Mouse (Mus musculus): Measurements from ENCODE around the gene Tomm6.
A peak's percentile ranks its signal among the peaks of the same experiment; 100 is the strongest.
"Not testable (repeated sequence)": the region's sequence is repeated elsewhere in the genome, so short reads cannot be mapped to it uniquely, and the experiment has no call there.

Gene Tomm6

DNA sequence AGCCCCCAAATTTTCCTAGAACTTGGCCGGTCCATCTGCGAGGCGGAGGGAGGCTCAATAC lies 6.1 kb upstream of the Tomm6 start, which contains the start of gene Gm21981:
Gene Gm21981, minus strand, starts transcription at position 14 of the 61 bp plus-strand sequence.
- no peak for DNase-seq

DNA sequence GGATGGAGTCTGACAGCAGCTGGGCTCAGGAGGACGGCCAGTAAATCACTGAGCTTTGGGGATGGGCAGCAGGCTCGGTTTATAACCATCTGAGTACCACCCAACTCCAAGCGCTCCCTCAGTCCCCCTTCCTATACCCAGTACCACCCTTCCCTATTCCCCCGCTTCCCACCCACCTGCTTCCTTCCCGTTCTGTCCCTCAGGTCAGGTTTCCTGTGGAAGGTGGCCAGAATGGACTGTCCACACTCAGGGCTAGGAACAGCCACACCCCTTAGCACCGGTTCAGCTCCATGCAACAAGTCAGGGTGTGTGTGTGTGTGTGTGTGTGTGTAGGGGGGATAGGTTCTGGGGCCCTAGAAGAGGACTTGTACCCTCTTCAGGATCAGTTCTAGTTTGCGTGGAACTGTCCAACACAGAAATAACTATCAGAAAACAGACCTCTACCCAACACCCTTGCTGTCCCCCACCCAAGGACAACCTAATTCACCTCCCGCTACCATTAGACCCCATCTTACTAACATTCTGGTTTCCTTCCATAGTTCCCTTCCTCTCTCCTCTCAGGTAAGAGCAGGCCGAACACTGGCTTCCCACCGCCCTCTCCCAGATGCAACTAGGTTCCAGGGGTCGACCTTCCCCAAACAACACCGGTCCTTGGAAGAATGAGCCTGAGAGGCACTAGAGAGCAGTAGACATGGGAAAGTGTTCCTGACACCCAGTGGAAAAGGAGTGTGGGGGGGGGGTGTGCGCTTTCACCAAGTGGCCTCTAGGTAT lies 5.7 kb upstream of the Tomm6 start:
- DNase-seq: no peak

DNA sequence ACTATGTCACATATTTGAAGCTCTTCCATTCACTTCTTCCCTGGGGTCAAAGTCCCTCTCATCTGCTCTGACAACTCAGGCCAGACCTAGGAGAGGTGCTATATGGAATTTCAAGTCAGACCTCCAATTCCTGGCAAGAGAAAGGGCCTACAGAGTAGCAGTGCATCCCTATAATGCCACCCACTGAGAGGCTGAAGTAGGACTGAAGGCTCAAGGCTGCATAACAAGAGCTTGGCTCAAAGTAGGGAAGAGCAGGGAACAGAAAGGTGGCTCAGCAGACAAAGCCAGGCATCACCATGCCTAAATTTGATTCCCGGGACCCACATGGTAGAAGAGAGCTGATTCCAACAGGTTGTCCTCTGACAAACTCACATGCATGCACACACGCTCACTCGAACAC lies 3.5 kb upstream of the Tomm6 start:
- no peak for DNase-seq

DNA sequence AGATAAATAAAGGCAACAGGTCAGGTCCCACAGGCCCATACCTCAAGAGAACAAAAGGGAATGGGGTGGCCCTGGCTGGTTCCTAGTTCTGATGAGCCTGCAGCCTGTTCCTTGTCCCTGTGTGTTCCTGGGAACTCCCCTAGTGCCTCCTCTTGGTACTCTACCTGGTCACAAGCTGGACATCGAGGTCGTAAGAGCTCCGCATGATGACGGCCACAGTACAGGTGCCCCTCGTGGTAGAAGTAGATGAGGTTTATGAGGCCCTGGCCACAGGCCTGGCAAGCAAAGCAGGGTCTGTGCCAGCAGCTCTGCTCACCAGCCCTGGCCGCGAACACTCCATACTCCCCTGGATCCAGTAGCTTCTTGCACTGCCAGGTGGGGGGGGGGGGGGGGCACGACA lies 1.7 kb upstream of the Tomm6 start:
- DNase-seq: no peak

DNA sequence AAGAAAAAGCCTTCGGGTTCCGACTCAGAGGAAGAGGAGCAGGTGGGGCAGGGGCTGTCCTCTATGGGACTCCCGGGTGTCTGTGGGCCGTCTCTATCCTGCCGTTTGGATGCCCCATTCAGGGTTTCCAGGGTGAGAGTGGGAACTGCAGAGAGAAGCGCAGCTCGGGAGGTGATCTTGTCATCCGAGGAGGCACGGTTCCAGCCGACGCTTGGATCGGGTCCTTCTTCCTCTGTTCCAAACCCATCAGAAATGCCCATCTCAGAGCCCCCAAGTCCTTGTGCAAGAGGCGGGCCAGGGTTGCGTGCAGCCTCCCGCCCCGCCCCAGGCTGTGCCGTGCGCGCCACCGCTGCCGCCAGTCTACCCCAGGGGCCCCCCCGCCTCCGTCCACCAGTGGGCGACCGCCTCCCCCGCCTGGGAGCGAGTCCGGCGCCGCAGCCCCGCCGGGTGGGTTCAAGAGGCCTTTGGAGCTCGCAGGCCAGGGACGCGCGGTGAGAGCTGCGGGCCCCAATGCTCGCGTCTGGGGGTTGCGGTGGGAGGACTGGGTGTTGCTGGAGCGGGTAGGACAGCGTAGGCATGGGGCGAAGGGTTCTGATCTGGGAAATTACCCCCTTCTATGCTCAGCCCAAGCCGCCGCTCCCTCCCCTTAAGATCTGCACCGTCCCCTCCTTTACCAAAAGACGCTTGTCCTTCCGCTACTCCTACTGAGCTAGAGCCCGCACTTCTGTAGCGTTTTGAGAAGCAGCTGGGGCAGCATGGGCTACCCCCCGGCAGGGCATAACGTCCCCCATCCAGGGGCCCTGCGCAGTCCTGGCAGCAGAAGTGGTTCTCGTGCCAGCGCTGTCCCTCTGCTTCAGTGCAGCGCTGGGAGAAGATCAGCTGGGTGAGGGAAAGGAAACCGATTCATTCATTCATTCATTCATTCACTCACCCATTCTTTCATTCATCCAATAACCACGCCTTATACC lies 706 bp upstream of the Tomm6 start, which contains the start of gene Frs3:
Gene Frs3, plus strand, starts transcription at position 423 of the 968 bp plus-strand sequence.
- DNase-seq: peak; percentile 85

DNA sequence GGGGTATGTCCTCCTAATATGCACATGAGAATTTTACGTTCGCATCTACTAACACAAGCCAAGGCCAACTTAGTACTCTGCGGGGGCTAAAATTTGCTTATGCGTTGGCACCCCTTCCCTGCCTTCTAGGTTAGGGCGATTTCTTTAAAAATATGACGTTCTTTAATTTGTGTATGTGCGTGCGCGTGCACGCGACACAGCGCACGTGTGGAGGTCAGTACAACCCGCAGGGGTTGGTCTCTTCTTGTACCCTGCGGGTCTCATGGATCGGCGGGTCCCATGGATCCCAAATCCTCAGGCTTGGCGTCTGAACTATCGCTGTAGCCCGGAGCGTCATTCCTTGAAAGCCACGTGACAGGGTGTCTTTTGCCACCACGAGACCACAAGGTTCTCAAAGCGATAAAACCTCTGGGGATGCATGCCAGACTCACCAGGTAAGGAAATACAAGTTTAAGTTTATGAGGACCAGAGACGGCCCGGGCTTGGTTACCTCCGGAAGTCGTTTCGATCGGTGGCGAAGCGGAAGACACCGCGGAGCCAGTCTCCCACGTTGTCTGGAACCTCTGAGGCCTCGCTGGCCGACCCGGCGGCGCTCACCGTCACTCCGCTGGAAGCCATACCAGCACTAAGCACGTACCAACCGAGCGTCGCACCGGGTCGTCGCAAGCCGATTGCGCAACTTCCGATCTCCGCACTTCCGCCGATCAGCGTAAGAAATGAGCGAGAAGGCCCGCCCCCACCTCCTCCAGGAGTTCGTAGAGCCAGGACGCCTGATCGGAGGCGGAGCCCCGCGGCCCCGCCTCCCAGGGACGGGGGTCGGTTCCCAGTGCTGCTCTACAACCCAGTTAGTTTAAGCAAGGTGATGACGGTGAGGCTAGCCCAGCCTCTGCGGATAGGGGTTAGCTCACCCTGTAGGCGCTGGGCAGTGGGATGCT lies 510 bp downstream of the Tomm6 start:
- DNase-seq: peak; percentile 98

DNA sequence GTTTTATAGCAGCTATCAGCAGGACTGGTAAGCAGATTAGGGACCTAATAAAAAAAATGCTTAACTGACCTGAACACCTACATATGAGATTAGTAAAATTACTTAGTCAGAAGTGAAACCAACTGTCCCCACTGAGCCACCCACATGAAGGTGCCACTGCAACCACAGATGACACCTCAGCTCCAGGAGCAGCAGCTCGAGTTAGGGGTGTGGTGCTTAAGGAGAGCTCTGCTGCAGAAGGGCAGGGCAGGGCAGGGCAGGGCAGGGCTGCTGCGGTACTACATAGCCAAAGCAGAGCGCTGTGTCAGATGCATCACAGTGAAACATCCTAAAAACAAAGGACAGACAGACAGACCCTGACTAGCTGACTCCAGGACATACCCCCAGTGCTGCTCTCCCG lies 5.3 kb downstream of the Tomm6 start:
- DNase-seq: no peak

DNA sequence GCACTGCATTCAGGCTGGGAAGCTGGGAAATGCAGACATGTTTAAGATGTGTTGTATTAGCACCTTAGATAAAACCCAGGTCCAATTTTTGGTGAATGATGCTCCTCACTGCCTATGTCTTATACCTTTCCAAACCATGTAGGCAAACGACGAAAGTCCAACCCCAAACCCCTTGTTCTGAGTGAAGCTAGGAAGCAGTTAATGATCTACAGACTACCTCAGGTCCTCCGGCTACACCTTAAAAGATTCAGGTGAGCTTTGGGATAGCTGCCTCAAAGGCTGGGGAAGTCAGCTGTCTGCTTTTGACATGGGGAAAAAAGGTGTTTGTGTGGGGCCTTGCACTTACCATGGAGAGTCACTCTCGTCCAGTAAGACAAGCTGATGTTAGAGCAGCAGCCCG lies 9.5 kb downstream of the Tomm6 start:
- DNase-seq: no peak

DNA sequence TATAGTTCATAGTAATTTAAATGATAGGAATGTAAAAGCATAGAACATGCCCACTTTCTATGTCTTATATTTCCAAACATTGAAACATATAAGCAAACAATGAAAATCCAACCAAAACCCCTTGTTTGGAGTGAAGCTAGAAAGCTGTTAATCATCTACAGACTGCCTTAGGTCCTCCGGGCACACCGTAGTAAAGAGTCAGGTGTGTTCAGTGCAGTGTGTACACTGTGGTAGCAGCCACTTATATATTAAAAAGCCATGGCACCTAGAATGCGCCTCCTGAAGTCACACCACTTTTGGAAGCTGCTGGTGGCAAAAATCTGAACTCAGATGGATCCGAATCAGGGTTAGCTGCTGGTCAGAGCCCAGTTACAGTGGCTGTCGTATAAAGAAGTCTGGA lies 9.9 kb downstream of the Tomm6 start:
- DNase-seq: no peak

DNA sequence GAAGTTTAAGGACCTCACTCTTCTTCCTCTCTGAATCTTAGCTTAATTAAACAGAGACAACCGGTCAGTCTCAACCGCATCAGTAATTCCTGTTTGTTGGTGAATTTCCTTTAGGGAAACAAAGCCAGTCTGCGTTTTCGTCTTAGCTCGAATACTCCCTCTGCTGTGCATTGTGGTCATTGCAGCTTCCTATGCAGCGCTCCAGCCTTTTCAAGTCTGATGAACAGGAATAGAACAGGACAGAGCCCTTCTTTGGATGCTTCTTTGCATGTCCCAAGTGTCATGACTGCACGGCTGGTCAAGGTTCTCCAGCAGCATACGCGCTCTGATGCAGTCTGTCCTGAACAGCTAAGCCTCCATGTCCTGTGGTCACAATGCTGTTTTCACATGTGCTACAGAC lies 11.6 kb downstream of the Tomm6 start:
- peak; percentile 64 for DNase-seq

DNA sequence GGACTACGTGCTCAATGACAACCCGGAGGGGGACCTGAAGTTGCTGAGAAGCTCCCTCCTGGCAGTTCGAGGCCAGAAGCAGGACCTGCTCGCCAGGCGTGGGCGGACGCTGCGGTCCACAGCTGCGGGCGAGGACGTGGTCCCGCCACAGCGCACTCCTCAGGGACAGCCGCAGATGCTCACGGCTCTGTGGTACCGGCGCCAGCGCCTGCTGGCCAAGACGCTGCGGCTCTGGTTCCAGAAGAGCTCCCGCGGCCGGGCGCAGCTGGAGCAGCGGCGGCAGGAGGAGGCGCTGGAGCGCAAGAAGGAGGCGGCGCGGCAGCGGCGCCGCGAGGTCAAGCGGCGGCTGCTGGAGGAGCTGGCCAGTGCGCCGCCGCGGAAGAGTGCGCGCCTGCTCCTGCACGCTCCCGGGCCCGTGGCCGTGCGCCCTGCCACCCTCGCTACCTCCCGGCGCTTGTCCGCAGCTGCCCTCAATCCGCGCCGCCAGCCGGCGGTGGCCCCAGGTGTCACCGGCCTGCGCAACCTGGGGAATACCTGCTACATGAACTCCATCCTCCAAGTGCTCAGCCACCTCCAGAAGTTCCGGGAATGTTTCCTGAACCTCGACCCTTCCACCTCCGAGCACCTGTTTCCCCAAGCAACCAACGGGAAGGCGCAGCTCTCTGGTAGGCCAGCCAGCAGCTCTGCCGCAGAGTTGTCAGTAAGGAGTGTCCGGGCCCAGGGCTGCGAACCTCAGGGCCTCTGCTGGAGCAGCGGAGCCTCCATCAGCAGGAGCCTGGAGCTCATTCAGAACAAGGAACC lies 15.7 kb downstream of the Tomm6 start:
- DNase-seq: peak; percentile 64

DNA sequence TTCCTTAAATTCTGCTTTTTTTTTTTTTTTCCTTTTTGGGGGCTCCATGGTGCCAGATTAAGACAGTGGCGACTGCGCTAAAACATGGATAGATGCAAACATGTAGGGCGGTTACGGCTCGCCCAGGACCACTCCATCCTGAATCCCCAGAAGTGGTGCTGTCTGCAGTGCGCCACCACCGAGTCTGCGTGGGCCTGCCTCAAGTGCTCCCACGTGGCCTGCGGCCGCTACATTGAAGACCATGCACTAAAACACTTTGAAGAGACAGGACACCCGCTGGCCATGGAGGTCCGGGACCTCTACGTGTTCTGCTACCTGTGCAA lies 16.2 kb downstream of the Tomm6 start:
- no peak for DNase-seq

DNA sequence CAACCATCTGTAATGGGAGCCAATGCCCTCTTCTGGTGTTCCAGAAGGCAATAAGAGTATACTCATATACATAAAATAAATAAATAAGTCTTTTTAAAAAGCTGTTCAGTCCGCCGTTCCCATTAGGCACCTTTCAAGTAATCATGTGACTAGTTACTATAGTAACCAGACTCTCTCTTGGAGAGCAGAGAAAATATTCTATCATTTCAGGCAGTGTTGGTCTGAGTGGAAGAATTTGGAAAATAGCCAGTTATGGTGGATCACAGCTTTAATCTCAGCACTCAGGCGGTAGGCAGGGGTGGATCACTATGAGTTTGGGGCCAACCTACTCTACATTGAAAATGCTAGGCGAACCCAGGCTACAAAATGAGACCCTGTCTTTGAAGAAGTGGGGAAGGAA lies 19.0 kb downstream of the Tomm6 start:
- DNase-seq: no peak

DNA sequence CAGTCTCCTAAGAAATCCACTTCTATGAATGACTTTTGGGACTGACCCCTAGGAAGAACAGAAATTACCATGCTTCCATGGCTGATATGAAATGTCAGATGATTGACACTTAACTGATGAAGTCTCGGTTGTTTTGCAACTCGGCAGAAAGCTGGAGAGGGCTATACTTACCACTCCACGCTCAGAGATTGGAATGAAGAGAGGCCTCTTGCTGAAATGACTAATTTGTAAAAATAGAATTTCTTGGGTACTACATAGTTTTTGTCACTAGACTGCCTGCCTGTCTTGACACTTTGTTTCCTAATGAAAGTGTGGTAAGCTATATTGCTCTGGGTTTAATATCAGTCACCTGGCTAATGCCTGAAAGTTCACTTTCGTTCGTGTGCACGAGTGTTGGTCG lies 23.7 kb downstream of the Tomm6 start:
- no peak for DNase-seq

DNA sequence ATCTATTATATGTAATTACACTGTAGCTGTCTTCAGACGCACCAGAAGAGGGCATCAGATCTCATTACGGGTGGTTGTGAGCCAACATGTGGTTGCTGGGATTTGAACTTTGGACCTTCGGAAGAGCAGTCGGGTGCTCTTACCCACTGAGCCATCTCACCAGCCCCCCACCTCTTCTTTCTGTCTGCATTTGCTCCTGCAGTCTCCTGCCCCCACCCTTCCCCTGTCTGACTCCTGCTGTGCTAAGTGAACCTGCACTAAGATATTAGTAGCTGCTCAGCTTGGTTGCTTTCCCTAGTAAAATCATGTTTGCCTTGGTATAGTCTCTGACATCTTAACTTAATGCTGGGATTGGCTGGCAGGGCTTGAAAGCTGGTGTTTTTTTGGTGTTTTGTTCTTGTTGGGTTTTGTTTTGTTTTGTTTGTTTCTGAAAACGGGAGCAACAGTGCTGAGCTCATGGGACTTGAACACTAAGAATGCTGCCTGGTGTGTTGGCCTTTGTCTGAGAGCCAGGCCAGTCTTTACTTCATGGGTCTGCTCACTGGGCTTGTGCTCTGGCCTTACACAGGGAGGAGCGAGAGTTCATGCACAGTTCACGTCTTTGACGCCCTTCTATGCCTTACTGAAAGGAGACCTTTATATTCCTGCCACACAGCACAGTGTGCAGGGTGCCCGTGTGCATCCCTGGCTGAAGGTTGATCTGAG lies 25.0 kb downstream of the Tomm6 start:
- no peak for DNase-seq

DNA sequence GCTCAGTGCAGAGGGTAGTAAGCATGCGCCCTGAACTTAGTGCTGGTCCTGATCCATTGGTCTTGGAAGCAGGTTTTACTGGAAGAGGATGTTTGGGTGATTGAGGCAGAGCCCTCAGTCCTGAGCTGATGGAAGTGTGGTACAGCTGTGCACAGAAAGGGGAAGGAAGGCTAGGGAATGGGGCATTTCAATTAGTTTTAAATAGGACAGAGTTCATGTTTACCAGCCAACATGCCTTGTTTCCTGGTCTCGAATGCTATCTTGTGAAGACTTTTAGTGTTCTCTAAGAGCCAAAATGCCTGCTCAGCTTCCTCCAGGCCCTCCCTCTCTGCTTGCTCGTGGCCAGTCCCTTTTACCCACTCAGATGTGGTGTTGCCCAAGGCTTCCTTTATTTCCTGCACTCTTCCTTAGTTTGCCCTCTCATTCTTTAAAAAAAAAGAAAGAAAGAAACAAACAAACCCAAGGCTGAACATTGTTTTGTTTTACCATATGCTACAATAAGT lies 29.4 kb downstream of the Tomm6 start:
- DNase-seq: no peak

DNA sequence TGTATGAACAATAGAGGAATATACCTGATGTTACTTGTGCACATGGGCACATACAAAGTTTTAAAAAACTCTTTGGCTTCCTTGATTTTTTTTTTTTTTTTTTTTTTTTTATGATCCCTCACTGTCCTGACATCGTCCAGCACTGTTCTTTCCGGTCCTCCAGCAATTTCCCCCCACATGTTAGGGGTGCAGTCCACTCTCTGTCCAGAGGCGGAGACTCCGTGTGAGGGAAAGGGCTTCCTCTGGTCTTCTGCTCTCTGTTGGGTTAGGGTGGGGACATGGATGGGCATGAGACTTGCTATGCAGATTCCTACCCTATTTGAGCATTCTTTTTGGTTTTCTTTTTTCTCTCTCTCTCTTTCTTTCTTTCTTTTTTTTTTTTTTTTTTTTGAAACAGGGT lies 30.3 kb downstream of the Tomm6 start:
- no peak for DNase-seq

DNA sequence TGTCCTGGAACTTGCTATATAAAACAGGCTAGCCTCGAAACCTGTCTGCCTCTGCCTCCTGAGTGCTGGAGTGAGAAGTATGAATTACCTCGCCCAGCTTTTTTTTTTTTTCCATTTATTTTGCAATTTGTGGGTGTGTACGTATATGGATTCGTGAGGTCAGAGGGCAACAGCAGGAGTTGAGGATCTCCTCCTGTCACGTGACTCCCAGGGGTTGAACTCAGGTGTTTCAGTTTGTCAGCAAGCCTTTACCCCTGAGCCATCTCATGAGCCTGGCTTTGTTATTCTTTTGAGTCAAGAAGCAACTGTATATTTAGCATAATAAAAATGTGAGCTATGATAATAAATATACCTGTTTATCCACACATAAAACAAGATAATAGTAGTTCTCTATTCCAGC lies 32.5 kb downstream of the Tomm6 start:
- DNase-seq: no peak

DNA sequence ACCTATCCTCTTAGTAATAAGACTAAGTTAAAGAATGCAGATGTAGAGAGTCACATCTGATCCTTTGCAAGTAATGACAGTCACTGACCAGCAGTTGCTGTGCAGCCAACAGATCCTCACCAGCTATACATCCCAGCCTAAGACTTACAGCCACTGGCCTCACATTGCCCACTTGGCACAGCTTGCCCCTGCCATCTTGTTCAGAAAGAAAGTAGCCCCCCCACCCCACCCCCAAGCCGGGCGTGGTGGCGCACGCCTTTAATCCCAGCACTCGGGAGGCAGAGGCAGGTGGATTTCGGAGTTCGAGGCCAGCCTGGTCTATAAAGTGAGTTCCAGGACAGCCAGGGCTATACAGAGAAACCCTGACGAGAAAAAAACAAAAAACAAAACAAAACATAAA lies 33.8 kb downstream of the Tomm6 start:
- not testable (repeated sequence) for DNase-seq

DNA sequence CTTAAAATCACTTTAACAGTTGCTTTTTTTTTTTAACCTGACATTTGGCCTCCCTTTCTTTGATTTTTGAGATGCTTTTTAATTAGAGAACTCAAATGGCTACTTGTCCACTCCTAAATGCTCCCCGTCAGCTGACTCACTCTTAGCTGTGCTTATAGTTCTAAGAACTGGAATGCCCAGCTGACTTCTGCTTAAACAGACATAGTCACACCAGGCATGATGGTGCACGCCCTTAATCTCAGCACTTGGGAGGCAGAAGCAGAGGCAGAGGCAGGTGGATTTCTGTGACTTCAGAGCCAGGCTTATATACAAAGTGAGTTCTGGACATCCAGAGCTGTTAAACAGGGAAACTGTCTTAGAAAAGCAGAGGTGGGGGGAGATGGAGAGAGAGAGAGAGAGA lies 36.2 kb downstream of the Tomm6 start:
- no peak for DNase-seq

DNA sequence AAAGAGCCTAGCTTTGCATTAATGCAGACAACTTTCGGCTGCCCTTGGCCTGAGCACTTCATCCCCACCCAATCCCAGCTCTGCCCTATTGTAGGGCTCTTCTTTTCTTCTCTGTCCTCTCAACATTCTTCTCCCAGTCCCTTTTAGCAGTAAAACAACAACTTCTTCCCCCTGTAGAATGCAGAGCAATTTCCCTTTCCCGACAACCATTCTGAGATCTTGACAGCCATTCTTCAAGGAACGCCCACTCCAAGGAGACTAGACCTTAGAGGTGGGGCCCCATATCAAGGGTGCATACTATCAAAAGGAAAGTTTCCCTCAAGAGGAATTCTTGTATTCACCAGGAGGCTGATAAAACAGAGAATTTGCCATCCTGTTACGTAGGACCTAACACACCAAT lies 39.2 kb downstream of the Tomm6 start:
- DNase-seq: no peak

DNA sequence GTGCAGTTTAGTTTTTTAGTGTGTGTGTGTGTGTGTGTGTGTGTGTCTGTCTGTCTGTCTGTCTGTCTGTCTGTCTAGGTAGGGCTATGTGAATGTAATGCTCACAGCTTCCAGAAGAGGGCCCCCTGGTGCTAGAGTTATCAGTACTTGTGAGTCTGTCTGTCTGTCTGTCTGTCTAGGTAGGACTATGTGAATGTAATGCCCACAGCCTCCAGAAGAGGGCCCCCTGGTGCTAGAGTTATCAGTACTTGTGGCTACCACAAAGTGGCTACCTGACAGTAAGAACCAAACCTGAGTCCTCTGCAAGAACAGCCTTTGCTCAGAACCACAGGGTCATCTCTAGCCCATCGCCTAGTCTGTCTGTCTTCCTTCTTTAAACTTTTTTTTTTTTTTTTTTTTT lies 41.5 kb downstream of the Tomm6 start:
- DNase-seq: peak; percentile 10
